Mouse (Mus musculus) heart, adult 2 months (tissue): Measurements from ENCODE around the gene Hdgfl3.

Experiments used
- CTCF ChIP-seq: fragments of 200-600 bp; IDR thresholded peaks from 2 replicates; pipeline ENCODE4 v1.8.1; 2022; ENCODE audit warnings: antibody characterized with exemption, mild to moderate bottlenecking, moderate library complexity
- POLR2A ChIP-seq: fragments of 200-500 bp; IDR thresholded peaks from 2 replicates; pipeline ENCODE4 v1.6.1; 2011; ENCODE audit warnings: mild to moderate bottlenecking, low read depth, low read length, control low read depth; ENCODE audit not compliant: insufficient read depth

DNA sequence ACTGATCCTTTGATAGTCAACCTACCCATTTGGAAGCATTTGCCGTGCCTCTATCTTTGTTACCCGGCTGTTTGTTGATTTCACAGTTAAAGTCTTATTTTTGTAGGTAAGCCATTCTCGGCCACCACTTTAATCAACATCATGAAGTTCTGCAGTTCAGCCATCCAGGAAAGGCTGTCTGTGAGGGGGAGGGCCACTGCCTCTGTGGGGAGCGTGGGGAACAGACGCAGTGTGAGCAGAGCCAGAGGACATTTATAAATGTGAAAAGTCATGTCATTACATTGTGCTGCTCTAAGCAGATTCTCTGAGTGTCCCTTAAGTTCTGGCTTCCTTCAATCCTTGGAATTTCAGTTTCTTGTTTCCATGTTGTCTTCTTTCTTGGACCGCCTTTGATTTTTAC, 84.1 kb downstream of the Hdgfl3 start:
- TF ChIP-seq POLR2A = no peak
- no peak for TF ChIP-seq CTCF
